Mouse (Mus musculus): ENCODE data around the gene Lima1. TPM values are rescaled to one million over a fixed set of nuclear protein-coding genes. Genes with fewer than 3 reads are reported as not detected.

The Lima1 gene
- total and polyA plus RNA-seq, 2 experiments from 2014 or later = 6.4 to 7.8 TPM

- Histone ChIP-seq H3K4me3 (ENCODE audit: low read depth, low read length) (peak overlapping the region; percentile 77), H3K27me3 (ENCODE audit: insufficient read depth, low read length) (no peaks in the 10 kb centered on the region), H3K9me3 (ENCODE audit: low read length) (no peaks in the 10 kb centered on the region), H3K27ac (ENCODE audit: low read depth, low read length) (peak overlapping the region; percentile 91), H3K4me1 (ENCODE audit: insufficient read depth, low read length) (no peaks in the 10 kb centered on the region; the same call in 1 of the 2 replicates), H3K36me3 (ENCODE audit: insufficient read depth, low read length) (no peaks in the 10 kb centered on the region), H3K4me2 (ENCODE audit: low read depth, low read length, poor library complexity, severe bottlenecking) (peak overlapping the region; percentile 75), H3K9ac (replicated peaks; ENCODE audit: low read length, poor library complexity, severe bottlenecking) (peak overlapping the region; percentile 88)
- WGBS = 0% methylated on average over 30 of the region's 41 CpGs
- ATAC-seq (ENCODE audit: low FRiP score) = peak; percentile 86
- no peak for TF ChIP-seq CTCF (IDR thresholded peaks at IDR 0.05)
- peak; percentile 84 for DNase-seq (ENCODE audit: low spot score)
These were observed 102.9 kb downstream of the Lima1 start for GRCm38 (mm10) chr15:99772277-99772880.

GRCm38 (mm10) chr15:99771601-99772276 is 103.5 kb downstream of the Lima1 start:
- Histone ChIP-seq H3K9ac (replicated peaks; ENCODE audit: low read length, poor library complexity, severe bottlenecking) (peak overlapping the region; percentile 88), H3K36me3 (ENCODE audit: insufficient read depth, low read length) (no peaks in the 10 kb centered on the region), H3K4me3 (ENCODE audit: low read depth, low read length) (peak overlapping the region; percentile 77), H3K27me3 (ENCODE audit: insufficient read depth, low read length) (no peaks in the 10 kb centered on the region), H3K9me3 (ENCODE audit: low read length) (no peaks in the 10 kb centered on the region), H3K4me2 (ENCODE audit: low read depth, low read length, poor library complexity, severe bottlenecking) (peak overlapping the region; percentile 75), H3K27ac (ENCODE audit: low read depth, low read length) (peak overlapping the region; percentile 91), H3K4me1 (ENCODE audit: insufficient read depth, low read length) (no peaks in the 10 kb centered on the region; the same call in 1 of the 2 replicates)
- DNase-seq (ENCODE audit: low spot score) (peak; percentile 32), ATAC-seq (ENCODE audit: low FRiP score) (peak; percentile 80)
- WGBS = under 1% methylated on average over 58 of the region's 59 CpGs
- no peak for TF ChIP-seq CTCF (IDR thresholded peaks at IDR 0.05)

GRCm38 (mm10) chr15:99771004-99771500 is 104.2 kb downstream of the Lima1 start:
- WGBS = 19% methylated on average over 5 of the region's 5 CpGs
- Histone ChIP-seq H3K9ac (replicated peaks; ENCODE audit: low read length, poor library complexity, severe bottlenecking) (peak overlapping the region; percentile 88; the same call in 1 of the 2 replicates), H3K27me3 (ENCODE audit: insufficient read depth, low read length) (no peaks in the 10 kb centered on the region), H3K9me3 (ENCODE audit: low read length) (no peaks in the 10 kb centered on the region), H3K36me3 (ENCODE audit: insufficient read depth, low read length) (no peaks in the 10 kb centered on the region), H3K27ac (ENCODE audit: low read depth, low read length) (peak overlapping the region; percentile 91; the same call in 1 of the 2 replicates), H3K4me2 (ENCODE audit: low read depth, low read length, poor library complexity, severe bottlenecking) (peak overlapping the region; percentile 75), H3K4me3 (ENCODE audit: low read depth, low read length) (peak overlapping the region; percentile 77), H3K4me1 (ENCODE audit: insufficient read depth, low read length) (no peaks in the 10 kb centered on the region; the same call in 1 of the 2 replicates)
- DNase-seq (ENCODE audit: low spot score) = no peak
- TF ChIP-seq CTCF (IDR thresholded peaks at IDR 0.05) = no peak
- ATAC-seq (ENCODE audit: low FRiP score) = no peak

GRCm38 (mm10) chr15:99768761-99769160 is 106.5 kb downstream of the Lima1 start:
- H3K9ac ChIP-seq (replicated peaks; ENCODE audit: low read length, poor library complexity, severe bottlenecking) = no peak overlapping the region
- no peak for DNase-seq (ENCODE audit: low spot score)
- H3K27ac ChIP-seq (ENCODE audit: low read depth, low read length) = no peak overlapping the region
- H3K9me3 ChIP-seq (ENCODE audit: low read length) = no peaks in the 10 kb centered on the region
- H3K4me1 ChIP-seq (ENCODE audit: insufficient read depth, low read length) = no peaks in the 10 kb centered on the region; the same call in 1 of the 2 replicates
- H3K4me2 ChIP-seq (ENCODE audit: low read depth, low read length, poor library complexity, severe bottlenecking) = no peak overlapping the region
- H3K36me3 ChIP-seq (ENCODE audit: insufficient read depth, low read length) = no peaks in the 10 kb centered on the region
- no peaks in the 10 kb centered on the region for H3K27me3 ChIP-seq (ENCODE audit: insufficient read depth, low read length)
- no peak overlapping the region for H3K4me3 ChIP-seq (ENCODE audit: low read depth, low read length)
- WGBS = 100% methylated on average over 1 of the region's 1 CpGs
- no peak for TF ChIP-seq CTCF (IDR thresholded peaks at IDR 0.05)
- no peak for ATAC-seq (ENCODE audit: low FRiP score)

- H3K4me3 ChIP-seq (ENCODE audit: low read depth, low read length) = no peak overlapping the region
- no peak overlapping the region for H3K4me2 ChIP-seq (ENCODE audit: low read depth, low read length, poor library complexity, severe bottlenecking)
- TF ChIP-seq CTCF (IDR thresholded peaks at IDR 0.05) = no peak
- no peaks in the 10 kb centered on the region for H3K9me3 ChIP-seq (ENCODE audit: low read length)
- no peaks in the 10 kb centered on the region; the same call in 1 of the 2 replicates for H3K4me1 ChIP-seq (ENCODE audit: insufficient read depth, low read length)
- H3K9ac ChIP-seq (replicated peaks; ENCODE audit: low read length, poor library complexity, severe bottlenecking) = no peak overlapping the region
- DNase-seq (ENCODE audit: low spot score) = no peak
- H3K27ac ChIP-seq (ENCODE audit: low read depth, low read length) = no peak overlapping the region
- ATAC-seq (ENCODE audit: low FRiP score) = no peak
- H3K36me3 ChIP-seq (ENCODE audit: insufficient read depth, low read length) = no peaks in the 10 kb centered on the region
- H3K27me3 ChIP-seq (ENCODE audit: insufficient read depth, low read length) = no peaks in the 10 kb centered on the region
- WGBS = 85% methylated on average over 4 of the region's 4 CpGs
These were observed 107.8 kb downstream of the Lima1 start for GRCm38 (mm10) chr15:99767467-99767866.

- Histone ChIP-seq H3K9ac (replicated peaks; ENCODE audit: low read length, poor library complexity, severe bottlenecking) (no peak overlapping the region), H3K4me3 (ENCODE audit: low read depth, low read length) (no peak overlapping the region), H3K36me3 (ENCODE audit: insufficient read depth, low read length) (no peaks in the 10 kb centered on the region), H3K27me3 (ENCODE audit: insufficient read depth, low read length) (no peaks in the 10 kb centered on the region), H3K27ac (ENCODE audit: low read depth, low read length) (no peak overlapping the region), H3K4me2 (ENCODE audit: low read depth, low read length, poor library complexity, severe bottlenecking) (no peak overlapping the region), H3K4me1 (ENCODE audit: insufficient read depth, low read length) (no peaks in the 10 kb centered on the region), H3K9me3 (ENCODE audit: low read length) (no peaks in the 10 kb centered on the region)
- ATAC-seq (ENCODE audit: low FRiP score) (no peak), DNase-seq (ENCODE audit: low spot score) (no peak)
- no peak for TF ChIP-seq CTCF (IDR thresholded peaks at IDR 0.05)
- 79% methylated on average over 3 of the region's 3 CpGs for WGBS
These were observed 121.1 kb downstream of the Lima1 start for GRCm38 (mm10) chr15:99754204-99754603.

Measured in midbrain, postnatal 0 days (tissue).